29 mouse cellular contexts compared by ENCODE assay signal in the genomic region with DNA sequence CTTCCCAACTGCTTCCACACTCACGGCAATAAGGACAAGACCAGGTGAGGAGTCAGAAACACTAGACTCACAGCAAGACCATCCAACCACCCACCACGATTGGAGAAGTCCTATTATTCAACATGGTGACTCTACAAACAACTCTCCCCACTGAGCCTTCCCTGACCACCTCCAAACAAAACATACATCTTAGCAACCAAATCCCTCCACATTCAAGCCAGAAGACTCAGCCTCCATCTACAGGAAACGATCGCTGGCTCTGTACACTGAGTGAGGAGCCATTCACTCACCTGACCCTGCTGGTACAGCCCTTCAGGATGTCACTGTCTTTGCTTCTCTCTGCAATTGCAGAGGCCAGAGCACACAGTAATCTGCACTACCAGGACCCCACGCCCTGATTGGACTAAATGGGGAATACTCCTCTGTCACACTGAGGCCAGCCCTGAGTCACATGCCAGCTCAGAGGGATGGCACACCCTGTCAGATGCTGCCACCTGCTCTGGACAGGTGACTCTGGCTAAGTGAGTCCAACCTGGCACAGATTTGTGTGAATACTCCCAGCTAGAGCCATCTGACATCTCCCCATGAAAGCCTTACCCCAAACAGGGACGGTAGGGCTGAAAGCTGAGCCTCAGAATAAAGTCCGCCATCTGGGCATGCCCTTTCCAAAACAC. TPM values are rescaled to one million over a fixed set of nuclear protein-coding genes. Genes with fewer than 3 reads are reported as not detected.
DNase-seq lines count a peak whose midpoint lies in the region; ATAC-seq and TF ChIP-seq lines count a peak whose summit lies in the region.
"Had no signal": no experiment of that assay in that cellular context is flagged by ENCODE, and none has a peak within 500 bp of the region (broad histone marks: within the 10 kb centered on the region; RNA-seq: fewer than 3 reads in every experiment).

No protein-coding gene starts in this region.

- no peak for TF ChIP-seq CTCF in midbrain, postnatal 0 days (IDR thresholded peaks at IDR 0.05)

- no peaks in the 10 kb centered on the region for H3K4me1 ChIP-seq in midbrain, embryonic 11.5 days (ENCODE audit: control insufficient read depth, insufficient read depth, low read length)
- no peaks in the 10 kb centered on the region for H3K4me1 ChIP-seq in midbrain, postnatal 0 days (ENCODE audit: insufficient read depth, low read length)
- H3K4me1 ChIP-seq: forebrain, embryonic 12.5 days; hindbrain, embryonic 15.5 days; kidney, embryonic 15.5 days had no signal

- H3K4me2 ChIP-seq in midbrain, embryonic 11.5 days = no peak overlapping the region
- no peak overlapping the region for H3K4me2 ChIP-seq in midbrain, postnatal 0 days (ENCODE audit: low read depth, low read length, poor library complexity, severe bottlenecking)
- H3K4me2 ChIP-seq: embryonic facial prominence, embryonic 13.5 days; forebrain, embryonic 12.5 days; heart, embryonic 15.5 days; hindbrain, embryonic 15.5 days; kidney, embryonic 15.5 days; stomach, embryonic 15.5 days had no signal

- H3K4me3 ChIP-seq in midbrain, embryonic 11.5 days (ENCODE audit: low read depth, low read length) = no peak overlapping the region
- H3K4me3 ChIP-seq in midbrain, postnatal 0 days (ENCODE audit: low read depth, low read length) = no peak overlapping the region
- H3K4me3 ChIP-seq: embryonic facial prominence, embryonic 13.5 days; erythroblast, embryonic 14.5 days; forebrain, embryonic 12.5 days; heart, embryonic 15.5 days; hindbrain, embryonic 15.5 days; kidney, embryonic 15.5 days; left cerebral cortex, adult 2 months; stomach, embryonic 15.5 days had no signal

- H3K27me3 ChIP-seq in midbrain, embryonic 11.5 days (ENCODE audit: control insufficient read depth, insufficient read depth, low read length) = no peaks in the 10 kb centered on the region
- no peaks in the 10 kb centered on the region for H3K27me3 ChIP-seq in midbrain, postnatal 0 days (ENCODE audit: insufficient read depth, low read length)
- H3K27me3 ChIP-seq: embryonic facial prominence, embryonic 13.5 days; forebrain, embryonic 12.5 days; heart, embryonic 15.5 days; hindbrain, embryonic 15.5 days; kidney, embryonic 15.5 days; stomach, embryonic 15.5 days had no signal

- no peaks in the 10 kb centered on the region for H3K9me3 ChIP-seq in midbrain, embryonic 11.5 days (ENCODE audit: control insufficient read depth, low read length)
- no peaks in the 10 kb centered on the region for H3K9me3 ChIP-seq in midbrain, postnatal 0 days (ENCODE audit: low read length)
- H3K9me3 ChIP-seq: embryonic facial prominence, embryonic 13.5 days; forebrain, embryonic 12.5 days; heart, embryonic 15.5 days; hindbrain, embryonic 15.5 days; kidney, embryonic 15.5 days; stomach, embryonic 15.5 days had no signal

- DNase-seq in cerebellum, postnatal 4 days (ENCODE audit: low spot score in 2 of 2) = no peak
- peak; percentile 62 for DNase-seq in midbrain, embryonic 11.5 days (ENCODE audit: low spot score, missing footprints)
- no peak for DNase-seq in midbrain, postnatal 0 days (ENCODE audit: low spot score)
- peak; percentile 87 to 91 for DNase-seq in cerebellum, postnatal 10 days
- no peak for DNase-seq in lung, postnatal 14 days
- DNase-seq in spleen, postnatal 4 days (ENCODE audit: low spot score in 2 of 2) = no peak
- DNase-seq: adrenal gland, adult 8-10 months; gastrocnemius, postnatal 36 days; kidney, adult 11 months; kidney, postnatal 4 days; thymus, postnatal 36 days had no signal

- ATAC-seq in cerebellum, adult (ENCODE audit: insufficient number of reproducible peaks, low FRiP score, low TSS enrichment) = peak; percentile 88
- no peak for ATAC-seq in midbrain, embryonic 11.5 days (ENCODE audit: low FRiP score)
- no peak for ATAC-seq in midbrain, postnatal 0 days (ENCODE audit: low FRiP score)
- ATAC-seq: activated CD4-positive, CD25-positive, alpha-beta regulatory T cell, adult 4 months; midbrain, embryonic 16.5 days had no signal

- H3K9ac ChIP-seq in midbrain, embryonic 11.5 days (ENCODE audit: low read length) = no peak overlapping the region
- H3K9ac ChIP-seq in midbrain, postnatal 0 days (replicated peaks; ENCODE audit: low read length, poor library complexity, severe bottlenecking) = no peak overlapping the region
- H3K9ac ChIP-seq: embryonic facial prominence, embryonic 13.5 days; forebrain, embryonic 12.5 days; heart, embryonic 15.5 days; hindbrain, embryonic 15.5 days; kidney, embryonic 15.5 days; stomach, embryonic 15.5 days had no signal

- no peaks in the 10 kb centered on the region for H3K36me3 ChIP-seq in midbrain, embryonic 11.5 days (ENCODE audit: control insufficient read depth, insufficient read depth, low read length)
- no peaks in the 10 kb centered on the region for H3K36me3 ChIP-seq in midbrain, postnatal 0 days (ENCODE audit: insufficient read depth, low read length)
- H3K36me3 ChIP-seq: embryonic facial prominence, embryonic 13.5 days; forebrain, embryonic 12.5 days; heart, embryonic 15.5 days; hindbrain, embryonic 15.5 days; kidney, embryonic 15.5 days; stomach, embryonic 15.5 days had no signal

- H3K27ac ChIP-seq in midbrain, embryonic 11.5 days (ENCODE audit: low read depth, low read length) = no peak overlapping the region
- no peak overlapping the region for H3K27ac ChIP-seq in midbrain, postnatal 0 days (ENCODE audit: low read depth, low read length)
- H3K27ac ChIP-seq: embryonic facial prominence, embryonic 13.5 days; forebrain, embryonic 12.5 days; heart, embryonic 15.5 days; hindbrain, embryonic 15.5 days; kidney, embryonic 15.5 days; left cerebral cortex, adult 2 months; macrophage; stomach, embryonic 15.5 days had no signal

- WGBS in midbrain, embryonic 11.5 days = 92% methylated on average over 7 of the region's 7 CpGs
- WGBS in midbrain, postnatal 0 days = 87% methylated on average over 7 of the region's 7 CpGs

RNA-seq across cellular contexts. Expression of gene Il16, which starts 10.3 kb away (rescaled TPM):
- polyA plus RNA-seq in midbrain, embryonic 11.5 days (2014; fragmentation: Nextera tagmentation; extraction: Ambion mirVana) = 1.0 and 1.1 TPM in 2 replicates
- total RNA-seq in midbrain, postnatal 0 days (2014; rRNA removed) = 0.99 and 1.7 TPM in 2 replicates
- 0.85 and 1.0 TPM in 2 replicates for polyA plus RNA-seq in midbrain, postnatal 0 days (2015; fragmentation: Nextera tagmentation; extraction: Ambion mirVana)

RNA-seq across cellular contexts. Expression of gene Cfap161, which starts 59.4 kb away (rescaled TPM):
- polyA plus RNA-seq in midbrain, embryonic 11.5 days (2014; fragmentation: Nextera tagmentation; extraction: Ambion mirVana) = not detected in 2 replicates
- total RNA-seq in midbrain, postnatal 0 days (2014; rRNA removed) = 2.0 and 2.3 TPM in 2 replicates
- 2.1 and 2.9 TPM in 2 replicates for polyA plus RNA-seq in midbrain, postnatal 0 days (2015; fragmentation: Nextera tagmentation; extraction: Ambion mirVana)
- total RNA-seq: gastrocnemius, adult 18-20 months; gastrocnemius, postnatal 36 days; heart, adult 8-10 months; hematopoietic stem cell, adult 5-6 weeks; liver, adult 2 months; neutrophil, adult 5-6 weeks had no signal
- polyA plus RNA-seq: activated CD4-positive, CD25-positive, alpha-beta regulatory T cell, adult 4 months; erythroblast, embryonic 14.5 days; liver, adult 2 months; liver, embryonic 16.5 days had no signal

Comparison
In these comparisons a context has a peak if more than half of its experiments do, and no peak if none do; other contexts are left out.
1. DNase-seq: peak in midbrain, embryonic 11.5 days (single experiment) and cerebellum, postnatal 10 days (2 of 2); none in cerebellum, postnatal 4 days (0 of 2), midbrain, postnatal 0 days (single experiment), lung, postnatal 14 days (single experiment) and spleen, postnatal 4 days (0 of 2).